Mouse (Mus musculus): ENCODE measurements around the gene Mef2a. TPM values are rescaled to one million over a fixed set of nuclear protein-coding genes. Genes with fewer than 3 reads are reported as not detected.
"Not testable (repeated sequence)": the region's sequence is repeated elsewhere in the genome, so short reads cannot be mapped to it uniquely, and the experiment has no call there.

Gene Mef2a
- polyA plus RNA-seq, 1 experiment from 2014 or later, result 115 TPM

GRCm38 (mm10) chr7:67308102-67308501 lies 64.6 kb downstream of the Mef2a start:
- Histone ChIP-seq H3K4me1 (replicated peaks) (no peaks in the 10 kb centered on the region), H3K27ac (no peak overlapping the region), H3K4me2 (no peak overlapping the region), H3K9me3 (replicated peaks) (no peaks in the 10 kb centered on the region), H3K27me3 (no peaks in the 10 kb centered on the region), H3K36me3 (no peaks in the 10 kb centered on the region), H3K4me3 (no peak overlapping the region), H3K9ac (no peak overlapping the region)
- WGBS, result 79% methylated on average over 2 of the region's 2 CpGs
- ATAC-seq (replicated peaks; ENCODE audit: insufficient number of reproducible peaks, insufficient read depth, low FRiP score, low read depth), result no peak

- no peak overlapping the region for H3K4me2 ChIP-seq
- H3K27me3 ChIP-seq, result no peaks in the 10 kb centered on the region
- ATAC-seq (replicated peaks; ENCODE audit: insufficient number of reproducible peaks, insufficient read depth, low FRiP score, low read depth), result no peak
- no peak overlapping the region for H3K9ac ChIP-seq
- no peak overlapping the region for H3K4me3 ChIP-seq
- H3K36me3 ChIP-seq, result no peaks in the 10 kb centered on the region
- WGBS, result 93% methylated on average over 3 of the region's 3 CpGs
- no peak overlapping the region for H3K27ac ChIP-seq
- H3K9me3 ChIP-seq (replicated peaks), result no peaks in the 10 kb centered on the region
- H3K4me1 ChIP-seq (replicated peaks), result no peaks in the 10 kb centered on the region
Observed at GRCm38 (mm10) chr7:67307078-67307477, 65.6 kb downstream of the Mef2a start.

- no peak for ATAC-seq (replicated peaks; ENCODE audit: insufficient number of reproducible peaks, insufficient read depth, low FRiP score, low read depth)
- WGBS, result 50% methylated on average over 3 of the region's 3 CpGs
- H3K4me2 ChIP-seq, result no peak overlapping the region
Observed at GRCm38 (mm10) chr7:67304937-67305336, 67.7 kb downstream of the Mef2a start.

GRCm38 (mm10) chr7:67296419-67296818 lies 76.2 kb downstream of the Mef2a start:
- Histone ChIP-seq H3K27ac (no peak overlapping the region), H3K36me3 (0 out of 2 replicates have a peak, but pooled peaks cover 5% of the 10 kb centered on the region), H3K9ac (no peak overlapping the region), H3K4me3 (no peak overlapping the region), H3K4me1 (replicated peaks) (no peaks in the 10 kb centered on the region), H3K27me3 (no peaks in the 10 kb centered on the region), H3K9me3 (replicated peaks) (no peaks in the 10 kb centered on the region), H3K4me2 (no peak overlapping the region)
- WGBS, result 82% methylated on average over 1 of the region's 1 CpGs
- ATAC-seq (replicated peaks; ENCODE audit: insufficient number of reproducible peaks, insufficient read depth, low FRiP score, low read depth), result no peak

More at GRCm38 (mm10) chr7:67304937-67305336, 67.7 kb downstream of the Mef2a start:
- Histone ChIP-seq H3K27ac (no peak overlapping the region), H3K9me3 (replicated peaks) (no peaks in the 10 kb centered on the region), H3K36me3 (no peaks in the 10 kb centered on the region), H3K4me1 (replicated peaks) (no peaks in the 10 kb centered on the region), H3K9ac (no peak overlapping the region), H3K27me3 (no peaks in the 10 kb centered on the region), H3K4me3 (no peak overlapping the region)

- Histone ChIP-seq H3K27ac (no peak overlapping the region), H3K4me1 (replicated peaks) (peaks cover 15% of the 10 kb centered on the region), H3K9me3 (replicated peaks) (no peaks in the 10 kb centered on the region), H3K4me2 (no peak overlapping the region), H3K9ac (no peak overlapping the region), H3K27me3 (no peaks in the 10 kb centered on the region), H3K4me3 (no peak overlapping the region), H3K36me3 (peaks cover 8% of the 10 kb centered on the region; the same call in 1 of the 2 replicates)
- WGBS, result 70% methylated on average over 1 of the region's 1 CpGs
- no peak for ATAC-seq (replicated peaks; ENCODE audit: insufficient number of reproducible peaks, insufficient read depth, low FRiP score, low read depth)
Observed at GRCm38 (mm10) chr7:67291356-67291755, 81.3 kb downstream of the Mef2a start.

DNA sequence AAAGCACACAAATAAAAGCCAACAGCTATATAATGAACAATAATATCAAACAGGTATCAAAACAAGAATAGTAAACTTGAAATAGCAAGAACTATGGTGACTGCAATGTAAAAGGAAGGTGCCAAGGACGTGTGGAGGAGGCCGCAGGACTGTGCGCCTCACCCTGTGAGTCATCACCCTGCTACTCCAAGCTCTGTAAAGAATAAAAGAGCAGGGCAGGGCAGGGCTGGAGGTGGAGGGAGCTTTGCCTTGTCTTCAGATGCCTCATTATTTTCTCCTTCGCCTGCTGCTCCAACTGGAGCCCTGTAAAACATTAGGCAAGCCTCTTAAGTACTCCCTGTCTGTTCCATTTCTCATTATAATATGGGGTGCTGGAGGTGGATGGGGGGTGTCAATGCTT lies 85.2 kb downstream of the Mef2a start:
- Histone ChIP-seq H3K27me3 (no peaks in the 10 kb centered on the region), H3K4me1 (replicated peaks) (peaks cover 22% of the 10 kb centered on the region), H3K9ac (no peak overlapping the region), H3K27ac (no peak overlapping the region), H3K9me3 (replicated peaks) (no peaks in the 10 kb centered on the region), H3K4me3 (no peak overlapping the region), H3K4me2 (no peak overlapping the region), H3K36me3 (peaks cover 3% of the 10 kb centered on the region; the same call in 1 of the 2 replicates)
- whole genome bisulfite sequencing, result 63% methylated on average over 4 of the region's 4 CpGs
- ATAC-seq (replicated peaks; ENCODE audit: insufficient number of reproducible peaks, insufficient read depth, low FRiP score, low read depth), result no peak

- Histone ChIP-seq H3K36me3 (peaks cover 7% of the 10 kb centered on the region; the same call in 1 of the 2 replicates), H3K27me3 (no peaks in the 10 kb centered on the region), H3K4me3 (no peak overlapping the region), H3K9ac (no peak overlapping the region), H3K4me2 (no peak overlapping the region), H3K27ac (no peak overlapping the region), H3K9me3 (replicated peaks) (no peaks in the 10 kb centered on the region), H3K4me1 (replicated peaks) (peaks cover 22% of the 10 kb centered on the region)
- ATAC-seq (replicated peaks; ENCODE audit: insufficient number of reproducible peaks, insufficient read depth, low FRiP score, low read depth), result no peak
- 90% methylated on average over 6 of the region's 6 CpGs for WGBS
Observed at GRCm38 (mm10) chr7:67283581-67283980, 89.1 kb downstream of the Mef2a start.

DNA sequence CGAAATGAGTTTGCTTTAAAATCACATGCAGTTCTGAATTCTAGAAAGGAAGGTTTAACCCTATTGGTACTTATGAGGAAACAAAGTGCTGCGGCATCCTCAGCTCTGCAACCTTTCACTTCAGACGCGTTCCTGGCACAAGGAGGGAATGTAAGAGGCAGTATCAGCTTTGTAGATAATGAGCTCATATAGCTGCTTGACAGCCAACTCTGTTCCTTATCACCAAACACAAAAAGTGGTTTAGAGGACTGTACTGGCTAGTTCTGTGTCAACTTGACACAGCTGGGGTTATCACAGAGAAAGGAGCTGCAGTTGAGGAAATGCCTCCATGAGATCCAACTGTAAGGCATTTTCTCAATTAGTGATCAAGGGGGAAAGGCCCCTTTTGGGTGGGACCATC lies 102.2 kb downstream of the Mef2a start:
- peak overlapping the region; percentile 24; the same call in 1 of the 2 replicates for H3K4me2 ChIP-seq
- H3K4me1 ChIP-seq (replicated peaks), result peaks cover 29% of the 10 kb centered on the region
- peak; percentile 81; the same call in 1 of the 2 replicates for ATAC-seq (replicated peaks; ENCODE audit: insufficient number of reproducible peaks, insufficient read depth, low FRiP score, low read depth)
- not testable (repeated sequence) for H3K9ac ChIP-seq; H3K9me3 ChIP-seq (replicated peaks); H3K27me3 ChIP-seq; H3K4me3 ChIP-seq
- peak overlapping the region; percentile 62 for H3K27ac ChIP-seq
- WGBS, result 17% methylated on average over 4 of the region's 4 CpGs
- peaks cover 12% of the 10 kb centered on the region for H3K36me3 ChIP-seq

DNA sequence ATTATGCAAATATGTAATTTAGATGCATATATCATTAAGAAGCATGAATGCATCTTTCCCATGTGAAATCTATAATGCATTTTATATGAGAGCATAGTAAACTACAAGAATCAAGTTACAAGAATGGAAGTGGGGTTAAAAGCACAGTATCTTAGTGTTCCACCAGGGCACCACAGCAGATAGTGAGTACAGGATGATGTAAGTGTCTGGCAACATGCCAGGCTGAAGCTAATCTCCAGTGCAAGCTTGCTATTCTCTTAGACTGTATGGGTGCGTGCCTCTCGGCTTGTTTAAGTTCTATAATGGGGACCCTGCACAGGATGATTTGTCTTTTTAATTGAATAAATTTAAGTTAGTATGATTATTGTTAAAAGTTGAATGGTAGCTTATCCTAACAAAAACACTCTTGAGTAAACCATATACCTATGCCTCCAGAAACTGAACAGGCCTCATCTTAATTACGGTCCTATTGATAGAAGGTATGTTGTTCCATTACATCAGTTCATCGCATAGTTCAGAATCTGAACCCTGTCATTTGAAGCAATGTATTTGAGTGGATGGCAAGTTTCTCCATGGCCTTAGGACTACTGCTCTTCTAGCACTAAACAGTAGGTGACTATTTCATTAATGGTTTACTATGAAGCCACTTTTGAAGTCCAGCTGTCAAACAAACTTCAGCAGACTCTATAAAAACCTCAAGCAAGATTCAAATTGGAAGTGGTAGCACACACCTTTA lies 112.7 kb downstream of the Mef2a start:
- Histone ChIP-seq H3K27me3 (no peaks in the 10 kb centered on the region), H3K4me1 (replicated peaks) (peaks cover 11% of the 10 kb centered on the region), H3K27ac (peak overlapping the region; percentile 66), H3K9ac (no peak overlapping the region), H3K4me3 (no peak overlapping the region), H3K4me2 (no peak overlapping the region), H3K9me3 (replicated peaks) (no peaks in the 10 kb centered on the region), H3K36me3 (peaks cover 32% of the 10 kb centered on the region)
- ATAC-seq (replicated peaks; ENCODE audit: insufficient number of reproducible peaks, insufficient read depth, low FRiP score, low read depth), result peak; percentile 91
- WGBS, result 25% methylated on average over 4 of the region's 4 CpGs

DNA sequence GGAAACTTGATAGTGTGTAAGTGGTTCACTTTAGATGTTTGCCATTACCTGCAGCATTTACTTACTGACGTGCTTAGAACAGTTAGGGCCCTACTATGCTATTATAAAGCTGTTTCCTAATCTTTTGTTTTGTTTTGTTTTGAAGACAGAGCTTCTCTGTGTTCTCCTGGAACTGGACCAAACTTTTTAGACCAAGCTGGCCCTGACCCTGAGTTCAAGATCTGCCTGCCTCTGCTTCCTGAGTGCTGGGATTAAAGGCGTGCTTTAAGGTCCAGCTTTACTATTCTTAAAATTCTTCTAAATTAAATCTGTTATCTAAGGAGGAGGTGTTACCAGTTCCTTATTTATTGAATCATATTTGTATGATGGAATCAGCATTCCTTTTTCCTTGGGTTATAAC lies 126.6 kb downstream of the Mef2a start:
- Histone ChIP-seq H3K27ac (no peak overlapping the region), H3K27me3 (no peaks in the 10 kb centered on the region), H3K4me3 (no peak overlapping the region), H3K36me3 (peaks cover 16% of the 10 kb centered on the region), H3K9me3 (replicated peaks) (no peaks in the 10 kb centered on the region), H3K4me2 (no peak overlapping the region), H3K9ac (no peak overlapping the region), H3K4me1 (replicated peaks) (peaks cover 12% of the 10 kb centered on the region)
- ATAC-seq (replicated peaks; ENCODE audit: insufficient number of reproducible peaks, insufficient read depth, low FRiP score, low read depth), result no peak
- WGBS, result 66% methylated on average over 2 of the region's 2 CpGs

- Histone ChIP-seq H3K36me3 (peaks cover 13% of the 10 kb centered on the region; the same call in 1 of the 2 replicates), H3K4me3 (no peak overlapping the region), H3K27ac (no peak overlapping the region), H3K9ac (no peak overlapping the region), H3K4me1 (replicated peaks) (peaks cover 12% of the 10 kb centered on the region), H3K27me3 (no peaks in the 10 kb centered on the region), H3K4me2 (no peak overlapping the region), H3K9me3 (replicated peaks) (no peaks in the 10 kb centered on the region)
- 65% methylated on average over 1 of the region's 1 CpGs for WGBS
- ATAC-seq (replicated peaks; ENCODE audit: insufficient number of reproducible peaks, insufficient read depth, low FRiP score, low read depth), result no peak
Observed at GRCm38 (mm10) chr7:67245255-67245654, 127.4 kb downstream of the Mef2a start.

DNA sequence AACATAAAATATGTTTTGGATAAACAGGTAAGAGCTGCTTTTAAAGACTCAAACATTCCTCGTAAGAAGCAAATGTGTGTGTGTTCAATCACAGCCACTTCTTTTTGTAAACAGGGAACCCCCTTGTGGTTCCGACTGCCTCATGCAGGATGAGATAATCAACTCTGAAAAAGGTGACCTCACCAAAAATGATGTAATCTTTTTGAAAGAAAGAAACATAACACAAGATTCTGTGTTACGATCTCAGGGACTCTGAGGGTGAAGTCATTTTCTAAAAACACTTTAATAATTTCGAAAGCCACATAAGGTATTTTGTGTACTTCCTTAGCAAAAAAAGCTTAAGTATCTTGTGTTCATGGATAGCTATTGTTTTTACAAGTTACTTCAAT lies 128.8 kb downstream of the Mef2a start:
- Histone ChIP-seq H3K27me3 (no peaks in the 10 kb centered on the region), H3K4me2 (no peak overlapping the region), H3K9me3 (replicated peaks) (no peaks in the 10 kb centered on the region), H3K27ac (peak overlapping the region; percentile 42; the same call in 1 of the 2 replicates), H3K4me3 (no peak overlapping the region), H3K9ac (no peak overlapping the region), H3K36me3 (peaks cover 16% of the 10 kb centered on the region; the same call in 1 of the 2 replicates), H3K4me1 (replicated peaks) (peaks cover 22% of the 10 kb centered on the region)
- no peak for ATAC-seq (replicated peaks; ENCODE audit: insufficient number of reproducible peaks, insufficient read depth, low FRiP score, low read depth)
- WGBS, result 22% methylated on average over 4 of the region's 4 CpGs

Data from heart, embryonic 15.5 days (tissue).